Mouse (Mus musculus) kidney, adult 9 months (tissue): Measurements from ENCODE around the gene Slc38a8.

ENCODE experiments used
- DNase-seq: peaks from one replicate; pipeline ENCODE4 v3.0.0; 2022

The Slc38a8 gene

GRCm38 (mm10) chr8:119484145-119484896 is 17.2 kb downstream of the Slc38a8 start:
- DNase-seq = no peak

DNA sequence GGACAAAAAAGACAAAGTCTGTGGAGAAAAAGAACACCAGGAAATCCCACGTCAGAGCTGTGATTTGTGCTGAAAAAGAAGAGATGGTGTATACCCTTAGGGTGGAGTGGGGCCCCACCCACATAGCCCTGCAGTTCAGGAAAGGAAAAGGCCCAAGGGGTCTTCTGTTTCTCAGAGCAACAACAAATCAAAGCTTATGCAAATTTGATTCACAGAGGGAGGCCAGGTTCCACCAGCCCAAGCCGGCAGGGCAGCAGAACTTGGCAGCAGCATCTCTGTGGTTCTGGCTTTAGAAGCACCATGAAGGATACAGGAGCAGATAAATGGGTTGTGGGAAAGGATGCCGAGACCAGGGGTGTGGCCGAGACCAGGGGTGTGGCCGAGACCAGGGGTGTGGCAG is 22.8 kb downstream of the Slc38a8 start:
- no peak for DNase-seq

GRCm38 (mm10) chr8:119468091-119468490 is 33.4 kb downstream of the Slc38a8 start:
- no peak for DNase-seq

DNA sequence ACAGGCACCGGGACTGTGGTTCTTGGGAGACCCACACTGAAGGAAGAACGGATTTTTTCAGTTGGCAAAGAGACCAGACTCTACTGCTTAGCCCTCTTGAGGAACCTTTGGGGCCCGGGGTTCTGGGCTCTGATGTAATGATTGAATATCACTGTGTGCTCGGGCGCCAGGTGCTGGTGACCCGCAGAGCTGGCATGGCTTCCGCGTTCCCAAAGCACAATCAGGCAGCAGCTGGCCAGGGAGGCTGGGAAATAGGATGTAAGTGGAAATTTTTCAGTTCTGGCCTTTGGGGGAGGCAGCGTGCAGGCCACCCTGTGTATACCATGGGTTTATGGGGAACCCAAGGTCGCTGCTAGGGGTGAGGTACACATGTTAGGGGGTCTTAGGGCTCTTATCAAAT is 34.7 kb downstream of the Slc38a8 start:
- no peak for DNase-seq

DNA sequence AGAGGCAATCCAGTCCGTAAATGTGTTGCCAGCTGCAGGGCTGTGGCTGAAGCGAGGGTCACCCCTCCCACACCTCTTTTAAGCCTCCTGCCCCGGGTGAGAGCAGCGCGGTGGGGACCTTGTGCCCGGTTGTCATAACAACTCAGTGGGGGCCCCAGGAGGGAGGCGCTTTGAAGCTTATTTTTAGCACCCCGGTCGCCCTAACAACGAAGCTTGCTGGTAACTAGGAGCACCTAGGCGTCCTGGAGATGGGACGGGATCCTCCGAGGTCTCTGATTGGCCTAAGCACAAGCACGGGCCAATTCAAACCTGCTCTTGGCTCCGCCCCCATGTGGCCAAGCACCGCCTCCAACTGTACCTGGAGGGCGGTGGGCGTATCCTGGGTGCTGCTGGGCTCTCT is 35.4 kb downstream of the Slc38a8 start:
- DNase-seq = no peak

DNA sequence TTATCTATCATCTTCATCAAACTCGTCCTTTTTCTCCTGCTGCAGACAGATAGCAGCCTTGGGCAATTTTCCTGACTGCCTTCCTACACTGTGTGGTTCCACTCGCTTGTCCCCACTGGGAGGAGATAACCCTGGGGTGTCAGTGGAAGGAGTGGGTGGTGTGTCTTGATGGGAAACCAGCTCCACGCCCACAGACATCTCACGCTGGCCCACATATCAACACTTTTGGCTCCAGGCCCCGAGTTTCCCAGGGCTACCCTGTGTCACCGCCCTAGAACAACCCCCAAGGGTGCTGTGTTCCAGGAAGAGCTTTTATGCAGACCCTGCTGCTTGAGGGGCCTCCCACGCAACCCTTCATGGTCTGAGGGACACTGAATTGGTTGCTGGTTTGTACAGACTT is 37.8 kb downstream of the Slc38a8 start:
- no peak for DNase-seq

GRCm38 (mm10) chr8:119461356-119461755 is 40.1 kb downstream of the Slc38a8 start:
- no peak for DNase-seq

- no peak for DNase-seq
Observed at GRCm38 (mm10) chr8:119459724-119460123, 41.8 kb downstream of the Slc38a8 start.

GRCm38 (mm10) chr8:119456045-119456444 is 45.5 kb downstream of the Slc38a8 start:
- DNase-seq = no peak

DNA sequence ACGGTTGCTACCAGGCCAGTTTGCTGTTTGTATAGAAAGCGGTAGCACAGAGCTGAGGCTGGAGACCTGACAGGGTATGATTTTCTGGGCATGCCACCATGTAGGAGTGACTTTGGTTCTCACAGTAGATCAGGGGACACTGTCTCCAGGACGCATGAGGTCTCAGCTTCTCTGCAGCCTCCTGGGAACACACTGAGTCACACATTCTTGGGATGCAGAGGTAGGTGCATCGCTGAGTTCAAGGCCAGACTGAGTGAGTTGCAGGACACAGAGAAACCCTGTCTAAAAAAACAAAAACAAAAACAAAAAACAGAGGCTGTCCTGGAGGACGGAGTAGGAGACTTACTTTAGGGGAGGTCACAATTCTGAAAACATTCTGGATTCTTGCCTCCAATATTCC is 48.6 kb downstream of the Slc38a8 start:
- no peak for DNase-seq

DNA sequence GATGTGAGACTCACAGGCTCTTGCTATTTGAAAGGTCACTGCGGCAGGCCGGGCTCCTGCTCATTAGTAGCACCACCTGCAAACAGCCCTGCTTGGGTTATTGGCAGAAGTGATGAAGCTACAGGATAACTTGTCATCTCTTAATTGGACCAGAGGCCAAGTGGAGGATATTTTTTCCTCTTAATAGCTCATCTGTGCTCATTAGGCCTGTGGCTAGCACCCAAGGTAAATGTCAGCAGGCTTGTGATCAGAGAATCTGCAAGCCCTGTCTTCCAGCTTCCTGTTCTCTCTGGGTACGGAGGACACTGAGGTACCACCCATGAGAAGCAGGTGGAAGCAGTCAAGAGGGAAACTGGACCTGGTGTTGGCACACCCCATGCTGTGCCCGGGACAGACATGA is 50.4 kb downstream of the Slc38a8 start:
- no peak for DNase-seq

GRCm38 (mm10) chr8:119449627-119450026 is 51.9 kb downstream of the Slc38a8 start:
- no peak for DNase-seq

GRCm38 (mm10) chr8:119447781-119448170 is 53.7 kb downstream of the Slc38a8 start:
- DNase-seq = no peak

GRCm38 (mm10) chr8:119446990-119447780 is 54.3 kb downstream of the Slc38a8 start:
- no peak for DNase-seq

- DNase-seq = peak; percentile 90
Observed at GRCm38 (mm10) chr8:119446211-119446989, 55.1 kb downstream of the Slc38a8 start, which contains the start of gene Necab2. Necab2 (plus strand) TSS chr8:119446719.

GRCm38 (mm10) chr8:119442970-119443369 is 58.5 kb downstream of the Slc38a8 start:
- no peak for DNase-seq

GRCm38 (mm10) chr8:119442013-119442412 is 59.5 kb downstream of the Slc38a8 start:
- no peak for DNase-seq

DNA sequence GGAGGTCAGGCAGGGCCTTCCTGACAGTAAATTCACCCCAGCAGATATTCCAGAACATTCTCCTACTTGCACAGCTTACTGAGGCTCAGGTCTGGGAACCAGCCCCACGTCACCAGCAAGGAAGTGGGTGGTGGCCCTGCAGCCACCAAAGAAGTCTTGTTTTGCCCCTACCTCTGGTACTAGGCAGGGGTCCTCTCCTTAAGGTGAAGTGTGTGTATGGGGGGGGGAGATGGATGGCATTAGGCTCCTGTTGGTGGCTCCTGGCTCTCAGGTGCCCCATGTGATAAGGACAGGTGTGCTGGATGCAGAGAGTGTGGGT is 60.6 kb downstream of the Slc38a8 start:
- no peak for DNase-seq

- peak; percentile 97 for DNase-seq
Observed at GRCm38 (mm10) chr8:119440250-119440951, 61.1 kb downstream of the Slc38a8 start.

GRCm38 (mm10) chr8:119439893-119440249 is 61.6 kb downstream of the Slc38a8 start:
- DNase-seq = no peak

- DNase-seq = no peak
Observed at GRCm38 (mm10) chr8:119439424-119439823, 62.1 kb downstream of the Slc38a8 start.

DNA sequence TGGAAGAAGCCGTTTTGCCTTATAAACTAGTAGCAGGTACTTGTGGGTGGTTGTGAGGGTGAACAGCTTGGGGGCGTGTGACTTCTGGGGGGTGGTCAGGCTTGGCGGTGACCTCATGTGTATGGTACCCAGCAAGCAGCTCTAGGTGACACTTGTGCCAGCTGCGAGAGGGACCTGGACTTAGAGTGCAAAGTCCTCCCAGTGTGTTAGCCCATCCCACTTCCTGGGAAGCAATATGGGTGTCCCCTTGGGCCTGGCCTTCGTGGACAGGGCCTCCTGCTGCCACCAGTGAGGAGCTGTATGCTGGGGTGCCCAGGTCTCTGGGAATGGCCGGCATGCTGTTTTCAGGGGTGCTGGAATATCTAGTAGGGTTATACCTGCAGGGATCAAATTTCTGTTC is 62.6 kb downstream of the Slc38a8 start:
- DNase-seq = peak; percentile 71

DNA sequence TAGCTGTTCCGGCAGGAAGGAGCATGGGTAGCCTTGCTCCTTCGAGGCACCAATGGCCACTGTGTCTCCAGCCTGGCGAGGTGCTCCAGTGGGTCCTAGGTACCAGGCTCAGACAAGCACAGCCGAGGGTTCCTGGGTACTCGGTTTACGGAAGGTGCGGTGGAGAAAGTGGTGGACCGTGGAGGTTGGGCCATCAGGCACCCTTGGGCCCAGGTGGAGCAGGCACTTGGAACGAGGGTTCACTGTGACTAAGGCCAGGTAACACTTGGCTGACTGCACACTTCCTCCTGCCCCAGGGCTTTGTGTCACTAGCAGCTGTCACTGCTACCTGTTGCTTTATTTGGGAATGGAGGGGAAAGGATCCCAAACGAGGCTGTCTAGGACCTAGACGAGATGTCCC is 64.0 kb downstream of the Slc38a8 start:
- peak; percentile 62 for DNase-seq
